Mouse (Mus musculus): ENCODE data around the gene Elf1.

Elf1 gene

DNA sequence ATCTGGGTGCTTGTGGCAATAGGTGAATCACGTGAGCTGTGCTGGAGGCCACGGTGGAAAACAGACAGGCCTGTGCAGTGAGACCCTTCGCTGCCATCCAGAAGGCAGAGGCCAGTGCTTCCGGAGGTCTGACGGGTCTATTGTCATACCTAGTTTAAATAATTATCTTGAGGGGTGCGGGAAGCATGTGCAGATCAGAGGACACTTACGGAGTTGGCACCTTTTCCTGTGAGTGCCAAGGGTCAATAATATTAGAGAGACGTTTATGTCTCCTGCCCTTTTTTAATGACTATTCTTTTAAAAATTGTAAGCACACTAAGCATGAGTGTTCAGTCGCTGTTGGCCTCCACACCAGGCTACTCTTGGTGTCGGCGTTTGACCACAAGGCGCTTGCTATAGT is 8.2 kb downstream of the Elf1 start:
- DNase-seq (ENCODE audit: low spot score) = no peak

DNA sequence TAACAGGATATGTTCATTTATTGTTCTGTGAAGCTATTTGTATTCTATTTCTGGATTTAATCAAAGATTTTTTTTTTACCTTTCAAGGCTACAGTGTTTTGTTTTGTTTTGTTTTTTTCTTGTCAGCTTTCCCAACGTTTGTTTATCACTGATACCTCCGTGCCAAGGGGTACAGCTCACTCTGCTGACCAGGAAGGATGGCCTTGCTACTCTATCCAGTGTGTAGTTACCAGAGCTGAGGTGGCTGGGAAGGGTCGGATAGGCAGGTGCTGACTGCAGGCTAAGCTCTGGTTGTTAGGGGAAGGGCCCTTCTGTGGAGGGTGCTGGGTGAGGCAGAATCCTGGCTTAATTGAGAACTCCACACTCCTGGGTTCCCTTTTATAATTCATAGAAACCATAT is 9.3 kb downstream of the Elf1 start:
- no peak for DNase-seq (ENCODE audit: low spot score)

DNA sequence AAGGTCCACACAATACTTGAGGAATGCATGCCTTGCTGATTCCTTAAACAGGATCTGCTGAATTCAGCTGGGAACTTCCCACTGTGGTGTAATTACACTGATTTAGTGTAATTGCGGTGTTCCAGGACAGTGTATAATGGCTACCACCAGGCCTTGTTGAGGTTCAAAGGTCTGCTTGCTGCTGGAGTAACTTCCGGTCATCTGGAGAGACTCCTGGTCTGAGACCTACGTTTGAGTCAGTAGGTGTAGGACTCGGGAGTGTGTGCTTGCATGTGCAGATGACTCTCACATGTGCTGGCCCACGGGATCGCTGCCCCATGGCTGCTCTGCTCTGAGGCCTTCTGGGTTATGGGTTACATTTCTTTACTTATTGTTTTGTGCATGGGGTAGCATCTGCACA is 13.4 kb downstream of the Elf1 start:
- no peak for DNase-seq (ENCODE audit: low spot score)

DNA sequence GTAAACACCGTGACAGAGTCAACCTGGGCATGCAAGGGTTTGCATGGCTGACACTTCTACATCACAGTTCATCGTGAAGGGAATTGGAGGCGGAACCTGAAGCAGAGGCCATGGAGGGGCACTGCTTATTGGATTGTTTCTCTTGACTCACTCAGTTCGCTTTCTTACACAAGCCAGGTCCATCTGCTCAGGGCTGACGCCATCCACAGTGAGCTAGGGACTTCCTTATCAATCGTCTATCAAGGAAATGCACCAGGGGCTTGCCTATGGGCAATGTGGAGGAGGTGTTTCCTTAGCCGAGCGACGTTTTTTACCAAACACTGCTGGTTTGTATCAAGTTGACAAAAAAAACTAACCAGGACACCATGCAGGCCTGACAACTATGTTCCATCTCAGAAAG is 18.3 kb downstream of the Elf1 start:
- DNase-seq (ENCODE audit: low spot score) = no peak

GRCm38 (mm10) chr14:79500756-79501155 is 19.8 kb downstream of the Elf1 start:
- DNase-seq (ENCODE audit: low spot score) = no peak

GRCm38 (mm10) chr14:79503371-79504075 is 22.5 kb downstream of the Elf1 start:
- no peak for DNase-seq (ENCODE audit: low spot score)

DNA sequence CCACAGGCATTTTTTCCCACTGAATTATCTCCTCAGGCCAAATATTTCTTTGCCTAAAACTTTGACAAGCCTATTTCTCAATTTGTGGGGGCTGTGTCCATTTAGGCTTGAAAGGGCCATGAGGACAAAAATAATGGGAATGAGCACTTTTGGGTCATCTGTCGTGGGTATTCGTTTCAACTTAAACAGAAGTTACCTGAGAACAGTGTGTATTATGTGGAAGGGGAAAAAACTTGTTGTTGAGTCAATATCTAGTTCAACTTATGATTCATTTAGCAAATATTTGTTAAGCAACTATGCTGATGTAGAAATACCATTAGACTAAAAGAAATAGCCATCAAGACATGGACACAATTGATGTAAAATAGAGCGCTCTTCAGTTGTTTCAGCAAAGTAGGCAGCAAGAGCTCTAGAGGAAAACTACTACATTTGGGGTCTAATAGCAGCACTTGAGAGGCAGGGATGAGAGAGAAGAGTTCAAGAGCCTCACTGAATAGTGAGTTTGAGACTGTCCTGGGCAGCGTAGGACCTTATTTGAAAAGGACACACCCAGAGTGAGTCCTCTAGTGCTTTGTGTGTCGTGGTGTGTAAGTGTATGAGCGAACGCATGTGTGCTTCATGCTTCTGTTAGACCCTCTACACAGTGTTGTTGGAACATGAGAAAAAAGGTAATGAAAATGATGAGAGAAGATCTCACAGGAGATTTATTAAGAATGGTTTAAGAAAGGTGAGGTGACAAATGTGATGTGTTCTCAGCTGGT is 23.4 kb downstream of the Elf1 start:
- no peak for DNase-seq (ENCODE audit: low spot score)

GRCm38 (mm10) chr14:79506207-79506606 is 25.2 kb downstream of the Elf1 start:
- DNase-seq (ENCODE audit: low spot score) = no peak

GRCm38 (mm10) chr14:79507846-79508245 is 26.9 kb downstream of the Elf1 start:
- DNase-seq (ENCODE audit: low spot score) = no peak

DNA sequence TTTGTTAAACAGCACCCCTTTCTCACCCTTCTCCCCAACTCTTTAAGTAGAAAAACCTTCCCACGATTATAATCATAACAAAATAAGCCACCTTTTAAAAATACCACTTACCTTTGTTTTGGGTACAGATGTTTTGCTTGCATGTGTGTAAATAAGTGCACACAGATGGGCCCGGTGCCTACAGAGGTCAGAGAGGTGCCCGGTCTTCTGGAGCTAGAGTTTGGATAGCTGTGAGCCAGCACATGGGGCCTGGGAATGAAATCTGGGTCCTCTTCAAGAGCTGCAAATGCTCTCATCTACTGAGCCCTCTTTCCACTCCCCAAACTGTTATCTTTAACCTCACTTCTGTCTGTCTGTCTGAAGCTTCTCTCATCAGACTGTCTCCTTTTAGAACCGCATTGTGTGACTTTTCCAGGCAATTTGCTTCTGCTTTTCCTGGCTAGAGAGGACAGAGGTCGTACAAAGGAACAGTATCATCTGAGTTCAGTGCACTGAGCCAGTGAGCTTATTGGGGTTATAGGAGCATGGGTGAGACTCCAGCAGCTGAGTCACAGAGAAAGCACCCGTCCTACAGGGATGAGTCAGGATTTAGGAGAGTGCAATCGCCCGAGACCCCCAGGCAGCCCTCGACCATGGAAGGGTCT is 27.8 kb downstream of the Elf1 start:
- no peak for DNase-seq (ENCODE audit: low spot score)

DNA sequence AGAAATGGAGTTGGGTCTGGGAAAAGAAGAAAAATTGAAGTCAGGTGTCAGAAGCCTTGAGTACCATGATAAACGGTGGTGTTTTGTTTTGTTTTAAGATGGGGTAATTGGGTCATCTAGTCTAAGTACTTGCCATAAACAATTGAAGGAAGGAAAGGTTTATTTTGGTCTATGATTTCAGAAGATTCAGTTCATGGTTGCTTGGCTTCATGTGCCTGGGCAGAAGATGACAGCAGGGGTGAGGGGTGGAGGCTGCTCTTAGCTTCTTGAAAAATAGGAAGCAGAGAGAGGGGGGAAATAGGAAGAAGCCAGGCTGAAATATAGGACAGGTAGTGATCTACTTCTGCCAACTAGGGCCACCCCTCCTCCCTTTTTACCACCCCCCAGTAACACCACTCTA is 30.5 kb downstream of the Elf1 start:
- no peak for DNase-seq (ENCODE audit: low spot score)

DNA sequence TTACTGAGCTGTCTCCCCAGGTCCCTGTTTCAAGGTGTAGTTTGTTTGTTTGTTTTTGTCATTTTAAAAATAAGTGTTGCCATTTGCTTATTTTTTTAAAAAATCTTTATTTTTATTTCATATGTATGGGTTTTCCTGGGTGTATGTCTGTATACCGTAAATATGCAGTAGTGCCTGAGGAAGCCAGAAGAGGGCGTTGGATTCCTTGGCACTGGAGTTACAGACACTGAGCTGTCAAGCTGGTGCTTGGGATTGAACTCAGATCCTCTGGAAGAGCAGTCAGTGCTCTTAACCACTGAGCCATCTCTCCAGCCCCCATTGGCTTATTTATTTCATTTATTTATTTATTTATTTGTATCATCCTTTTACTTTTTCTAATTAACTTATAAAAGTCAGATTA is 33.0 kb downstream of the Elf1 start:
- no peak for DNase-seq (ENCODE audit: low spot score)

DNA sequence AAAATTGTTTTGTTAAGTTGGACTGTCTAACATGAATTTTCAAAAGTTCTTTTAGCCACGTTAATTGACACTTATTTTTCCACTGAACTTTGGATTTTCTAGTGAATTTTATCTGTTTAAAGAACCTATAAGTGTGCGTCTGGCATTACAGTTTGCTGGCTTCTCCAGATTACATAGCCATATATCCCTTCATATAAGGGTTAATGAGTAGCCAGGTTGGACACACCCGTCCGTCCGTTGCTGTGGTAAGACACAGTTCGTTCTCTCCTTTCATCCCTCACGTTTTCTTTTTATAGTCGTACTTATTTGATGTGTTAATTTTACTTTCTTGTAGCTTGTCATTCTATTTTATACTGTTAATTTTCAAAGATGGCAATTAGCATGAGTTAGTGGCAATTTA is 34.1 kb downstream of the Elf1 start:
- DNase-seq (ENCODE audit: low spot score) = no peak

DNA sequence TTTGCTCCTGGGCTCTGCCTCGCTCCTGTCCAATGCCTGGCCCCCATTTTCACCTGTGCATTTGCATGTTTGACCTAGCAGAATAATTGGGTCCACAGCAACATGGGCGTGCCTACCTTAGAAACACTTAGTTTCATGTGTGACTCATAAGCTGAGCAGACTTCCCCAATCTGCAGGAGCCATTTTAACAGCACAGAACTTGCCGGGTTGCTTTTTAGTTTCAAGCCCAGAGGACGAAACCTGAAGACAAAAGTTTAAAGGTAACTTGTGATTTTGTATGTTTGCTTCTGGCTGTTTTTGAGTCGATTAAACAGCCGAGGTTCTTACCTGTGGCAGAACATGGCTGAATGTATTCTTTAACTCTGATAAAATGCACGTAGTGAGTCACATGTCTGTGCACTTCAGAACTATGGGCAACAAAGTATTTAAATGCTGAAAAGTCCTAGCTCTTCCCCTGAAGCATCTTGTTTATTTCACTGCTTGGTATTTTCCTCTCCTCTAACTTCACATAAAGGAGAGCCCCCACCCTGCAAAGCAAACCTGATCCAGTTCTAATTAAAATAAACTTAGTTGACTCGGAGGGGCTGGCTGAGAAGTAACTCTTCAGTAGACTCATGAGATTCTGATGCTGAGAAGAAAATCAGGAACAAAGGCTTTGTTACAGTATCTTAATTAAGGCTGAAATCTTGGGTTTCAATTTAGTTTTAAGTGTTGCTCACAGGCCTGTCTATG is 34.7 kb downstream of the Elf1 start:
- DNase-seq (ENCODE audit: low spot score) = no peak

DNA sequence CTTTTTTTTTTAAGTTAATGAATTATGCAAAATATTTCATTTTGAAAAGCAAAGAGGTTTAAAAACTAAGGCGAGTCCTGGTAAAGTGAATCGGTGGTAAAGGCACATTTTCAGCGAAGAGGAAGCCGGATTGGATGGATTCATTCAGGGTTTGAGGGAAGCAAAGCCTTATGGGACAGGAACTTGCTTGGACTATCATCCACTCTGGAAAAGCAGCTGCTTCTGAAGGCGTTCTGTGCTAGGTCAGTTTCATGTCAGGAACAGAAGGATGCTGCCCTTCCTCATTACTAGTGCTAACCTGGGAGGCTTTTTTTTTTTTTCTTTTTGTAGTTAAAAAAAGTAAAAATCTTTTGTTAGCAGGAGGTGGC is 35.2 kb downstream of the Elf1 start:
- no peak for DNase-seq (ENCODE audit: low spot score)

DNA sequence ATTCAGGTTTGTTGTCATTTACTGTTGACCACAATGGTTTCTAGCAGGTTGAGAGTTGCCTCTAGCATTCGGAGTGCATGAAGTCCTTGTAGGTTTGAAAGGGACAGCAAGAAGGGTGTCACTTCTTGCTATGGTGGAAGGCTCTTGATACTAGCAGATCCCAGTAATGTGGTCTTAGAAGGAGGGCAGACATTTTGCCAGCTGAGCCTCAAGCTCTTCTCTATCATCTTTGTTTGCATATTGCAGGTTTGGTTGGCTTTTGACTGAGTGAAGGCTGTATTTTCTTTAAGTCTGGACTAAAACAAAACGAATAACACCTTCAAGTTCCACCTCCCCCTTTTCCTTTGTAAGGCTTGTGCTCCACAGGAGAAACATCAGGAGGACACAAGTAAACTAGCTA is 35.8 kb downstream of the Elf1 start:
- no peak for DNase-seq (ENCODE audit: low spot score)

GRCm38 (mm10) chr14:79517185-79517740 is 36.3 kb downstream of the Elf1 start:
- DNase-seq (ENCODE audit: low spot score) = no peak

GRCm38 (mm10) chr14:79518123-79518522 is 37.1 kb downstream of the Elf1 start:
- DNase-seq (ENCODE audit: low spot score) = no peak

GRCm38 (mm10) chr14:79518761-79519662 is 38.0 kb downstream of the Elf1 start:
- no peak for DNase-seq (ENCODE audit: low spot score)

DNA sequence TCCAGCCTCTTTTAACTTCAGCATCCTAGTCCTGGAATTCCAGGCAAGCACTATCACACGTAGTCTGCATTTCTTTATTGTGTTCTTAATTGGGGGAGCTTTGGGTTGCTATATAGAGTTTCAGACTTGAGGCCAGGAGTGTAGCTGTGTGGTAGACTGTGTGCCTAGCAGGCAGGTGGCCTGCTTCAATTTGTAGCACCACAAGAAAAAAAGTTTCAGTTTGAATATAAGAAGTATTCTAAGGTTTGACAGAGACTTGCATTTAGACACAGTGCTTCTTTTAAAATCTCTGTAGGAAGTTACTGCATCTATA is 38.6 kb downstream of the Elf1 start:
- no peak for DNase-seq (ENCODE audit: low spot score)

DNA sequence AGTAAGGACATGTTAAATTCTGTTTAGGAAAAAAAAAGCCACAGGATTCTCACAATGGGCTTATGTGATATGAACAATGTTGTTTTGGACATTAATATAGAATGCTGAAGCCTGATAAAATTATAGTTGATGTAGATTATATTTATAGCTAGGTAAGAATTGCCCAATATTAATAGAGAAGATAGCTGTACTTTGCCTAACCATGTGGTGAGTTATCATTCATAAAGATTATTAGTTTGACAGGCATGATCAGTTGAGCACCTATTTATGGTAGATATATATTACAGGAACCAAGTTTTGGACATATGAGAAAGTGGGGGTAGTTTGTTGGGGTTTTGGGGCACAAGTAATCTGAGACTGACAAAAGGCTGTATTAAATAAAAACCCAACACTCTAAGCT is 39.6 kb downstream of the Elf1 start:
- DNase-seq (ENCODE audit: low spot score) = no peak

- no peak for DNase-seq (ENCODE audit: low spot score)
These were observed 40.1 kb downstream of the Elf1 start for GRCm38 (mm10) chr14:79521056-79521455.

All from ovary, postnatal 14 days (tissue).